Mouse (Mus musculus): ENCODE results near the gene Olfr1214. TPM values are rescaled to one million over a fixed set of nuclear protein-coding genes. Genes with fewer than 3 reads are reported as not detected.
"Not testable (repeated sequence)": the region's sequence is repeated elsewhere in the genome, so short reads cannot be mapped to it uniquely, and the experiment has no call there.

Gene Olfr1214
- total RNA-seq (2021): not detected
- long read RNA-seq, experiment 1: 0 reads
- long read RNA-seq, experiment 2: 0 reads

GRCm38 (mm10) chr2:88992553-88992952 lies at the start of gene Olfr1214:
Gene Olfr1214 (minus strand): TSS chr2:88992653.
- DNase-seq (ENCODE audit: low spot score in 2 of 2): no peak

- DNase-seq (ENCODE audit: low spot score in 2 of 2): no peak
Measured at GRCm38 (mm10) chr2:89031965-89032364, 39.5 kb upstream of the Olfr1214 start, which contains the start of gene Olfr1217. Gene Olfr1217 (minus strand): TSS chr2:89032065.

- not testable (repeated sequence) for DNase-seq (ENCODE audit: low spot score in 2 of 2)
Measured at GRCm38 (mm10) chr2:89021436-89021835, 29.0 kb upstream of the Olfr1214 start.

GRCm38 (mm10) chr2:89018240-89018639 lies 25.8 kb upstream of the Olfr1214 start, which contains the start of gene Olfr1216:
Gene Olfr1216 (minus strand): TSS chr2:89018340.
- DNase-seq (ENCODE audit: low spot score in 2 of 2): no peak

- no peak for DNase-seq (ENCODE audit: low spot score in 2 of 2)
Measured at GRCm38 (mm10) chr2:89006873-89007272, 14.4 kb upstream of the Olfr1214 start, which contains the start of gene Olfr1215. Gene Olfr1215 (minus strand): TSS chr2:89006973.

GRCm38 (mm10) chr2:88980181-88980580 lies 12.3 kb downstream of the Olfr1214 start, which contains the start of gene Gm13762:
Gene Gm13762 (minus strand): TSS chr2:88980281.
- no peak for DNase-seq (ENCODE audit: low spot score in 2 of 2)

- no peak for DNase-seq (ENCODE audit: low spot score in 2 of 2)
Measured at GRCm38 (mm10) chr2:88953669-88954068, 38.8 kb downstream of the Olfr1214 start, which contains the start of gene Olfr1212. Gene Olfr1212 (plus strand): TSS chr2:88953969.

GRCm38 (mm10) chr2:88938011-88938410 lies 54.4 kb downstream of the Olfr1214 start, which contains the start of gene Olfr1211:
Gene Olfr1211 (minus strand): TSS chr2:88938111.
- no peak for DNase-seq (ENCODE audit: low spot score in 2 of 2)

Other genes with a start within 250 kb of the Olfr1214 start
- gene Olfr1198, start 241.3 kb downstream of the Olfr1214 start, total RNA-seq (2021): not detected
- gene Olfr1199, start 232.2 kb downstream of the Olfr1214 start, total RNA-seq (2021): not detected
- gene Olfr1200, start 222.2 kb downstream of the Olfr1214 start, total RNA-seq (2021): not detected
- gene Olfr1201, start 199.6 kb downstream of the Olfr1214 start, total RNA-seq (2021): not detected
- gene Olfr1202, start 178.2 kb downstream of the Olfr1214 start, total RNA-seq (2021): under 1 TPM in 1 of 2 experiments, not detected in 1; 0.07 TPM
- gene Olfr1205, start 162.9 kb downstream of the Olfr1214 start, total RNA-seq (2021): not detected
- gene Olfr1204, start 143.4 kb downstream of the Olfr1214 start, total RNA-seq (2021): not detected
- not detected for gene Olfr1206, start 129.4 kb downstream of the Olfr1214 start, total RNA-seq (2021)
- gene Olfr1208, start 90.3 kb downstream of the Olfr1214 start, total RNA-seq (2021): not detected
- not detected for gene Olfr1209, start 77.5 kb downstream of the Olfr1214 start, total RNA-seq (2021)
- not detected for gene Olfr1211, start 54.5 kb downstream of the Olfr1214 start, total RNA-seq (2021)
- not detected for gene Olfr1212, start 38.7 kb downstream of the Olfr1214 start, total RNA-seq (2021)
- gene Gm13762, start 12.4 kb downstream of the Olfr1214 start, total RNA-seq (2021): not detected
- gene Olfr1215, start 14.3 kb upstream of the Olfr1214 start, total RNA-seq (2021): not detected
- gene Olfr1216, start 25.7 kb upstream of the Olfr1214 start, total RNA-seq (2021): not detected
- not detected for gene Olfr1217, start 39.4 kb upstream of the Olfr1214 start, total RNA-seq (2021)
- not detected for gene Olfr1218, start 68.5 kb upstream of the Olfr1214 start, total RNA-seq (2021)
- gene Olfr1219, start 90.9 kb upstream of the Olfr1214 start, total RNA-seq (2021): not detected
- not detected for gene Olfr1220, start 114.2 kb upstream of the Olfr1214 start, total RNA-seq (2021)
- gene Olfr1221, start 124.6 kb upstream of the Olfr1214 start, total RNA-seq (2021): not detected
- not detected for gene Olfr1222, start 140.4 kb upstream of the Olfr1214 start, total RNA-seq (2021)
- not detected for gene Olfr1223, start 158.9 kb upstream of the Olfr1214 start, total RNA-seq (2021)
- gene Olfr1224-ps1, start 171.4 kb upstream of the Olfr1214 start, total RNA-seq (2021): not detected
- gene Olfr1225, start 182.0 kb upstream of the Olfr1214 start, total RNA-seq (2021): not detected
- not detected for gene Olfr1226, start 207.4 kb upstream of the Olfr1214 start, total RNA-seq (2021)